Mouse (Mus musculus) midbrain, postnatal 0 days (tissue): Measurements from ENCODE around the gene Ppp1r12b. TPM values are rescaled to one million over a fixed set of nuclear protein-coding genes. Genes with fewer than 3 reads are reported as not detected.

ENCODE experiments used
- ATAC-seq: fragments of 200-750 bp; cut with Nextera tagmentation; 2 replicates; pipeline ENCODE4 v1.8.0; 2017; ENCODE audit warnings: moderate number of reproducible peaks, mild to moderate bottlenecking, moderate TSS enrichment, moderate library complexity; ENCODE audit not compliant: low FRiP score
- DNase-seq: peaks from one replicate; pipeline ENCODE4 v3.0.0-alpha.2; 2015; ENCODE audit warnings: low spot score
- H3K27ac ChIP-seq: fragments of 300-500 bp; sonication (generic); 2 replicates; pipeline ENCODE4 v1.5.1; 2014; ENCODE audit warnings: low read depth, mild to moderate bottlenecking, low read length, mixed read lengths
- H3K27me3 ChIP-seq: fragments of 300-500 bp; sonication (generic); 2 replicates; pipeline ENCODE4 v1.6.1; 2014; ENCODE audit warnings: low read length, control low read depth, mixed read lengths; ENCODE audit not compliant: insufficient read depth
- H3K36me3 ChIP-seq: fragments of 300-500 bp; sonication (generic); 2 replicates; pipeline ENCODE4 v1.6.1; 2014; ENCODE audit warnings: low read length, control low read depth, mixed read lengths; ENCODE audit not compliant: insufficient read depth
- H3K4me1 ChIP-seq: fragments of 300-500 bp; sonication (generic); 2 replicates; pipeline ENCODE4 v1.6.1; 2014; ENCODE audit warnings: mild to moderate bottlenecking, control low read depth, antibody characterized with exemption, low read length, mixed read lengths; ENCODE audit not compliant: insufficient read depth
- H3K4me2 ChIP-seq: fragments of 300-500 bp; sonication (generic); 2 replicates; pipeline ENCODE4 v1.6.1; 2014; ENCODE audit warnings: low read depth, mild to moderate bottlenecking, low read length, mixed read lengths; ENCODE audit not compliant: poor library complexity, severe bottlenecking
- H3K4me3 ChIP-seq: fragments of 300-500 bp; sonication (generic); 2 replicates; pipeline ENCODE4 v1.5.1; 2014; ENCODE audit warnings: low read depth, mild to moderate bottlenecking, low read length, moderate library complexity
- H3K9ac ChIP-seq: fragments of 300-500 bp; sonication (generic); replicated peaks from 2 replicates; pipeline ENCODE4 v1.6.1; 2014; ENCODE audit warnings: mild to moderate bottlenecking, low read length, moderate library complexity, mixed read lengths; ENCODE audit not compliant: poor library complexity, severe bottlenecking
- H3K9me3 ChIP-seq: fragments of 300-500 bp; sonication (generic); 2 replicates; pipeline ENCODE4 v1.6.1; 2016; ENCODE audit warnings: low read length, control low read depth
- CTCF ChIP-seq: IDR thresholded peaks from 2 replicates; pipeline ENCODE4 v1.5.1; 2016; ENCODE audit warnings: antibody characterized with exemption, mild to moderate bottlenecking
- WGBS: fragments of 180-500 bp; shearing (Covaris S2); extraction: QIAGEN DNeasy Blood & Tissue Kit; methylation state at CpG from one replicate; pipeline ENCODE4 v1.1.7; 2014; 5-methylcytosine and 5-hydroxymethylcytosine counted together
- polyA plus RNA-seq: library from polyadenylated mRNA; unstranded; fragments of >200 nt; fragmentation: Nextera tagmentation; extraction: Ambion mirVana; gene quantifications from 2 replicates; pipeline ENCODE4 v1.2.1, GENCODE M21; 2015
- total RNA-seq: library from RNA; depleted of rRNA; stranded (reverse); fragments of >200 nt; gene quantifications from 2 replicates; pipeline ENCODE4 v1.2.3, GENCODE M21; 2014

Ppp1r12b gene
- total and polyA plus RNA-seq, 2 experiments from 2014 or later, result 11.3 to 43.8 TPM

- TF ChIP-seq CTCF, result no peak
Measured at GRCm38 (mm10) chr1:134714166-134714565, 241.6 kb downstream of the Ppp1r12b start.

GRCm38 (mm10) chr1:134713421-134713969, 242.2 kb downstream of the Ppp1r12b start:
- Histone ChIP-seq H3K9ac (no peak overlapping the region), H3K4me1 (peaks cover 3% of the 10 kb centered on the region; the same call in 1 of the 2 replicates), H3K36me3 (no peaks in the 10 kb centered on the region), H3K9me3 (no peaks in the 10 kb centered on the region), H3K27ac (no peak overlapping the region), H3K4me2 (no peak overlapping the region; the same call in 1 of the 2 replicates), H3K4me3 (no peak overlapping the region), H3K27me3 (peaks cover 5% of the 10 kb centered on the region; the same call in 1 of the 2 replicates)
- ATAC-seq (no peak; the same call in 1 of the 2 replicates), DNase-seq (peak; percentile 54)
- 10% methylated on average over 11 of the region's 11 CpGs for WGBS
- no peak for TF ChIP-seq CTCF

More at GRCm38 (mm10) chr1:134714166-134714565, 241.6 kb downstream of the Ppp1r12b start:
- no peak overlapping the region for H3K9ac ChIP-seq
- no peak overlapping the region for H3K4me2 ChIP-seq
- peaks cover 5% of the 10 kb centered on the region; the same call in 1 of the 2 replicates for H3K27me3 ChIP-seq
- H3K4me3 ChIP-seq, result no peak overlapping the region
- no peaks in the 10 kb centered on the region for H3K36me3 ChIP-seq
- ATAC-seq, result no peak
- H3K4me1 ChIP-seq, result peaks cover 3% of the 10 kb centered on the region; the same call in 1 of the 2 replicates
- H3K27ac ChIP-seq, result no peak overlapping the region
- no peaks in the 10 kb centered on the region for H3K9me3 ChIP-seq
- WGBS, result 46% methylated on average over 8 of the region's 8 CpGs
- no peak for DNase-seq

GRCm38 (mm10) chr1:134712781-134713299, 242.9 kb downstream of the Ppp1r12b start:
- Histone ChIP-seq H3K9me3 (no peaks in the 10 kb centered on the region), H3K36me3 (no peaks in the 10 kb centered on the region), H3K9ac (no peak overlapping the region), H3K4me2 (no peak overlapping the region), H3K27ac (no peak overlapping the region), H3K27me3 (peaks cover 5% of the 10 kb centered on the region; the same call in 1 of the 2 replicates), H3K4me1 (peaks cover 3% of the 10 kb centered on the region; the same call in 1 of the 2 replicates), H3K4me3 (no peak overlapping the region)
- no peak for ATAC-seq
- no peak for TF ChIP-seq CTCF
- no peak for DNase-seq
- WGBS, result 76% methylated on average over 9 of the region's 9 CpGs

GRCm38 (mm10) chr1:134711653-134712052, 244.1 kb downstream of the Ppp1r12b start:
- 68% methylated on average over 5 of the region's 5 CpGs for WGBS
- Histone ChIP-seq H3K4me1 (peaks cover 3% of the 10 kb centered on the region; the same call in 1 of the 2 replicates), H3K36me3 (no peaks in the 10 kb centered on the region), H3K4me3 (no peak overlapping the region), H3K9ac (no peak overlapping the region), H3K4me2 (no peak overlapping the region), H3K27me3 (peaks cover 5% of the 10 kb centered on the region; the same call in 1 of the 2 replicates), H3K27ac (no peak overlapping the region), H3K9me3 (no peaks in the 10 kb centered on the region)
- no peak for TF ChIP-seq CTCF
- no peak for ATAC-seq
- DNase-seq, result no peak

- DNase-seq (no peak), ATAC-seq (no peak)
- no peak overlapping the region for H3K4me3 ChIP-seq
- H3K9me3 ChIP-seq, result no peaks in the 10 kb centered on the region
- no peak overlapping the region for H3K27ac ChIP-seq
- peaks cover 3% of the 10 kb centered on the region; the same call in 1 of the 2 replicates for H3K4me1 ChIP-seq
- H3K9ac ChIP-seq, result no peak overlapping the region
- TF ChIP-seq CTCF, result no peak
- peaks cover 8% of the 10 kb centered on the region; the same call in 1 of the 2 replicates for H3K27me3 ChIP-seq
- H3K36me3 ChIP-seq, result no peaks in the 10 kb centered on the region
- H3K4me2 ChIP-seq, result no peak overlapping the region
- 40% methylated on average over 7 of the region's 7 CpGs for WGBS
Measured at GRCm38 (mm10) chr1:134711061-134711460, 244.7 kb downstream of the Ppp1r12b start.
